Mouse (Mus musculus) midbrain, postnatal 0 days (tissue): ENCODE data around the gene Itga2. TPM values are rescaled to one million over a fixed set of nuclear protein-coding genes. Genes with fewer than 3 reads are reported as not detected.

Experiments
- ATAC-seq: fragments of 200-750 bp; cut with Nextera tagmentation; 2 replicates; pipeline ENCODE4 v1.8.0; 2017; ENCODE audit warnings: moderate number of reproducible peaks, mild to moderate bottlenecking, moderate TSS enrichment, moderate library complexity; ENCODE audit not compliant: low FRiP score
- DNase-seq: peaks from one replicate; pipeline ENCODE4 v3.0.0-alpha.2; 2015; ENCODE audit warnings: low spot score
- H3K27ac ChIP-seq: fragments of 300-500 bp; sonication (generic); 2 replicates; pipeline ENCODE4 v1.5.1; 2014; ENCODE audit warnings: low read depth, mild to moderate bottlenecking, low read length, mixed read lengths
- H3K27me3 ChIP-seq: fragments of 300-500 bp; sonication (generic); 2 replicates; pipeline ENCODE4 v1.6.1; 2014; ENCODE audit warnings: low read length, control low read depth, mixed read lengths; ENCODE audit not compliant: insufficient read depth
- H3K36me3 ChIP-seq: fragments of 300-500 bp; sonication (generic); 2 replicates; pipeline ENCODE4 v1.6.1; 2014; ENCODE audit warnings: low read length, control low read depth, mixed read lengths; ENCODE audit not compliant: insufficient read depth
- H3K4me1 ChIP-seq: fragments of 300-500 bp; sonication (generic); 2 replicates; pipeline ENCODE4 v1.6.1; 2014; ENCODE audit warnings: mild to moderate bottlenecking, control low read depth, antibody characterized with exemption, low read length, mixed read lengths; ENCODE audit not compliant: insufficient read depth
- H3K4me2 ChIP-seq: fragments of 300-500 bp; sonication (generic); 2 replicates; pipeline ENCODE4 v1.6.1; 2014; ENCODE audit warnings: low read depth, mild to moderate bottlenecking, low read length, mixed read lengths; ENCODE audit not compliant: poor library complexity, severe bottlenecking
- H3K4me3 ChIP-seq: fragments of 300-500 bp; sonication (generic); 2 replicates; pipeline ENCODE4 v1.5.1; 2014; ENCODE audit warnings: low read depth, mild to moderate bottlenecking, low read length, moderate library complexity
- H3K9ac ChIP-seq: fragments of 300-500 bp; sonication (generic); replicated peaks from 2 replicates; pipeline ENCODE4 v1.6.1; 2014; ENCODE audit warnings: mild to moderate bottlenecking, low read length, moderate library complexity, mixed read lengths; ENCODE audit not compliant: poor library complexity, severe bottlenecking
- H3K9me3 ChIP-seq: fragments of 300-500 bp; sonication (generic); 2 replicates; pipeline ENCODE4 v1.6.1; 2016; ENCODE audit warnings: low read length, control low read depth
- CTCF ChIP-seq: IDR thresholded peaks from 2 replicates; pipeline ENCODE4 v1.5.1; 2016; ENCODE audit warnings: antibody characterized with exemption, mild to moderate bottlenecking
- WGBS: fragments of 180-500 bp; shearing (Covaris S2); extraction: QIAGEN DNeasy Blood & Tissue Kit; methylation state at CpG from one replicate; pipeline ENCODE4 v1.1.7; 2014; 5-methylcytosine and 5-hydroxymethylcytosine counted together
- polyA plus RNA-seq: library from polyadenylated mRNA; unstranded; fragments of >200 nt; fragmentation: Nextera tagmentation; extraction: Ambion mirVana; gene quantifications from 2 replicates; pipeline ENCODE4 v1.2.1, GENCODE M21; 2015
- total RNA-seq: library from RNA; depleted of rRNA; stranded (reverse); fragments of >200 nt; gene quantifications from 2 replicates; pipeline ENCODE4 v1.2.3, GENCODE M21; 2014

Itga2 gene
- total and polyA plus RNA-seq, 2 experiments from 2014 or later = 0.31 to 1.1 TPM

GRCm38 (mm10) chr13:114854023-114854422, 77.9 kb downstream of the Itga2 start:
- ATAC-seq (no peak), DNase-seq (no peak)
- no peaks in the 10 kb centered on the region for H3K27me3 ChIP-seq
- H3K36me3 ChIP-seq = no peaks in the 10 kb centered on the region
- 89% methylated on average over 6 of the region's 6 CpGs for WGBS
- TF ChIP-seq CTCF = no peak
- no peak overlapping the region for H3K9ac ChIP-seq
- no peak overlapping the region for H3K4me3 ChIP-seq
- no peaks in the 10 kb centered on the region for H3K9me3 ChIP-seq
- no peak overlapping the region for H3K27ac ChIP-seq
- H3K4me1 ChIP-seq = no peaks in the 10 kb centered on the region
- no peak overlapping the region for H3K4me2 ChIP-seq

- DNase-seq (no peak), ATAC-seq (no peak)
- Histone ChIP-seq H3K4me1 (no peaks in the 10 kb centered on the region), H3K4me2 (no peak overlapping the region), H3K4me3 (no peak overlapping the region), H3K36me3 (no peaks in the 10 kb centered on the region), H3K9ac (no peak overlapping the region), H3K27ac (no peak overlapping the region), H3K9me3 (no peaks in the 10 kb centered on the region), H3K27me3 (no peaks in the 10 kb centered on the region)
- WGBS = 94% methylated on average over 2 of the region's 2 CpGs
- TF ChIP-seq CTCF = no peak
Measured at GRCm38 (mm10) chr13:114853152-114853551, 78.7 kb downstream of the Itga2 start.

GRCm38 (mm10) chr13:114852264-114853111, 79.4 kb downstream of the Itga2 start:
- no peak overlapping the region for H3K4me3 ChIP-seq
- H3K9ac ChIP-seq = no peak overlapping the region
- no peak for DNase-seq
- ATAC-seq = no peak
- H3K9me3 ChIP-seq = no peaks in the 10 kb centered on the region
- no peak overlapping the region for H3K27ac ChIP-seq
- TF ChIP-seq CTCF = no peak
- 89% methylated on average over 6 of the region's 6 CpGs for WGBS
- no peak overlapping the region for H3K4me2 ChIP-seq
- no peaks in the 10 kb centered on the region for H3K27me3 ChIP-seq
- H3K36me3 ChIP-seq = no peaks in the 10 kb centered on the region
- no peaks in the 10 kb centered on the region for H3K4me1 ChIP-seq

GRCm38 (mm10) chr13:114848945-114849344, 83.0 kb downstream of the Itga2 start:
- Histone ChIP-seq H3K9me3 (no peaks in the 10 kb centered on the region), H3K4me2 (no peak overlapping the region), H3K9ac (no peak overlapping the region), H3K27ac (no peak overlapping the region), H3K4me3 (no peak overlapping the region), H3K27me3 (no peaks in the 10 kb centered on the region), H3K4me1 (no peaks in the 10 kb centered on the region), H3K36me3 (no peaks in the 10 kb centered on the region)
- 69% methylated on average over 3 of the region's 3 CpGs for WGBS
- ATAC-seq = no peak
- no peak for DNase-seq
- no peak for TF ChIP-seq CTCF

GRCm38 (mm10) chr13:114845804-114846203, 86.1 kb downstream of the Itga2 start:
- DNase-seq (no peak), ATAC-seq (no peak)
- H3K9ac ChIP-seq = no peak overlapping the region
- H3K36me3 ChIP-seq = no peaks in the 10 kb centered on the region
- H3K27me3 ChIP-seq = no peaks in the 10 kb centered on the region
- no peak for TF ChIP-seq CTCF
- 0 out of 2 replicates have a peak, but pooled peaks cover 2% of the 10 kb centered on the region for H3K4me1 ChIP-seq
- no peak overlapping the region for H3K27ac ChIP-seq
- no peak overlapping the region for H3K4me2 ChIP-seq
- no peak overlapping the region for H3K4me3 ChIP-seq
- no peaks in the 10 kb centered on the region for H3K9me3 ChIP-seq
- 76% methylated on average over 6 of the region's 6 CpGs for WGBS

- no peak overlapping the region for H3K27ac ChIP-seq
- H3K9ac ChIP-seq = no peak overlapping the region
- no peaks in the 10 kb centered on the region for H3K36me3 ChIP-seq
- 88% methylated on average over 1 of the region's 1 CpGs for WGBS
- DNase-seq = no peak
- no peak overlapping the region for H3K4me3 ChIP-seq
- no peaks in the 10 kb centered on the region for H3K9me3 ChIP-seq
- no peaks in the 10 kb centered on the region for H3K27me3 ChIP-seq
- ATAC-seq = no peak
- TF ChIP-seq CTCF = no peak
- no peak overlapping the region for H3K4me2 ChIP-seq
- H3K4me1 ChIP-seq = peaks cover 4% of the 10 kb centered on the region; the same call in 1 of the 2 replicates
Measured at GRCm38 (mm10) chr13:114843318-114843717, 88.6 kb downstream of the Itga2 start.
